Mouse (Mus musculus) hindbrain, postnatal 0 days (tissue): ENCODE results near the gene Pnpla3. TPM values are rescaled to one million over a fixed set of nuclear protein-coding genes. Genes with fewer than 3 reads are reported as not detected.

Experiments used
- ATAC-seq: fragments of 200-750 bp; cut with Nextera tagmentation; 2 replicates; pipeline ENCODE4 v1.8.0; 2017; ENCODE audit warnings: mild to moderate bottlenecking, moderate TSS enrichment, moderate library complexity
- DNase-seq: peaks from one replicate; pipeline ENCODE4 v3.0.0-alpha.2; 2015; ENCODE audit warnings: low spot score
- H3K27ac ChIP-seq: fragments of 300-500 bp; sonication (generic); 2 replicates; pipeline ENCODE4 v1.5.1; 2014; ENCODE audit warnings: mild to moderate bottlenecking
- H3K27me3 ChIP-seq: fragments of 300-500 bp; sonication (generic); 2 replicates; pipeline ENCODE4 v1.6.1; 2014; ENCODE audit warnings: low read length, mixed read lengths; ENCODE audit not compliant: insufficient read depth
- H3K36me3 ChIP-seq: fragments of 300-500 bp; sonication (generic); 2 replicates; pipeline ENCODE4 v1.6.1; 2014; ENCODE audit warnings: low read length, mixed read lengths; ENCODE audit not compliant: insufficient read depth
- H3K4me1 ChIP-seq: fragments of 300-500 bp; sonication (generic); 2 replicates; pipeline ENCODE4 v1.6.1; 2014; ENCODE audit warnings: antibody characterized with exemption, low read length, mixed read lengths; ENCODE audit not compliant: insufficient read depth
- H3K4me2 ChIP-seq: fragments of 300-500 bp; sonication (generic); 2 replicates; pipeline ENCODE4 v1.6.1; 2014; ENCODE audit warnings: low read depth, mild to moderate bottlenecking, low read length, moderate library complexity, mixed read lengths
- H3K4me3 ChIP-seq: fragments of 300-500 bp; sonication (generic); 2 replicates; pipeline ENCODE4 v1.5.1; 2014; ENCODE audit warnings: low read length
- H3K9ac ChIP-seq: fragments of 300-500 bp; sonication (generic); replicated peaks from 2 replicates; pipeline ENCODE4 v1.6.1; 2014; ENCODE audit warnings: mild to moderate bottlenecking, low read length, moderate library complexity, mixed read lengths
- H3K9me3 ChIP-seq: fragments of 300-500 bp; sonication (generic); 2 replicates; pipeline ENCODE4 v1.6.1; 2016; ENCODE audit warnings: low read length, mixed read lengths
- CTCF ChIP-seq: IDR thresholded peaks from 2 replicates; pipeline ENCODE4 v1.5.1; 2016; ENCODE audit warnings: antibody characterized with exemption, control low read depth, low read depth
- WGBS: fragments of 180-500 bp; shearing (Covaris S2); extraction: QIAGEN DNeasy Blood & Tissue Kit; methylation state at CpG from one replicate; pipeline ENCODE4 v1.1.7; 2014; 5-methylcytosine and 5-hydroxymethylcytosine counted together
- polyA plus RNA-seq: library from polyadenylated mRNA; unstranded; fragments of >200 nt; fragmentation: Nextera tagmentation; extraction: Ambion mirVana; gene quantifications from 2 replicates; pipeline ENCODE4 v1.2.1, GENCODE M21; 2015
- total RNA-seq: library from RNA; depleted of rRNA; stranded (reverse); fragments of >200 nt; gene quantifications from 2 replicates; pipeline ENCODE4 v1.2.3, GENCODE M21; 2014

Gene Pnpla3
- total and polyA plus RNA-seq, 2 experiments from 2014 or later: 6.2 to 15.4 TPM

GRCm38 (mm10) chr15:84131096-84131786, 36.4 kb upstream of the Pnpla3 start:
- Histone ChIP-seq H3K9ac (no peak overlapping the region), H3K27ac (peak overlapping the region; percentile 65; the same call in 1 of the 2 replicates), H3K36me3 (no peaks in the 10 kb centered on the region), H3K4me3 (no peak overlapping the region), H3K27me3 (no peaks in the 10 kb centered on the region), H3K4me2 (no peak overlapping the region), H3K9me3 (no peaks in the 10 kb centered on the region), H3K4me1 (no peaks in the 10 kb centered on the region)
- peak; percentile 40; the same call in 1 of the 2 replicates for ATAC-seq
- WGBS: 60% methylated on average over 16 of the region's 16 CpGs
- no peak for TF ChIP-seq CTCF
- peak; percentile 64 for DNase-seq

- TF ChIP-seq CTCF: no peak
- Histone ChIP-seq H3K9ac (no peak overlapping the region), H3K27ac (no peak overlapping the region; the same call in 1 of the 2 replicates), H3K27me3 (no peaks in the 10 kb centered on the region), H3K4me3 (no peak overlapping the region), H3K4me2 (no peak overlapping the region), H3K9me3 (no peaks in the 10 kb centered on the region), H3K36me3 (no peaks in the 10 kb centered on the region), H3K4me1 (no peaks in the 10 kb centered on the region)
- 93% methylated on average over 7 of the region's 7 CpGs for WGBS
- DNase-seq (no peak), ATAC-seq (no peak)
These were observed 35.7 kb upstream of the Pnpla3 start for GRCm38 (mm10) chr15:84131971-84132370.

GRCm38 (mm10) chr15:84133440-84133839, 34.2 kb upstream of the Pnpla3 start:
- DNase-seq (no peak), ATAC-seq (no peak)
- Histone ChIP-seq H3K4me3 (no peak overlapping the region), H3K36me3 (no peaks in the 10 kb centered on the region), H3K4me2 (no peak overlapping the region), H3K4me1 (no peaks in the 10 kb centered on the region), H3K9ac (no peak overlapping the region), H3K27ac (no peak overlapping the region), H3K27me3 (no peaks in the 10 kb centered on the region), H3K9me3 (no peaks in the 10 kb centered on the region)
- TF ChIP-seq CTCF: no peak
- 77% methylated on average over 4 of the region's 4 CpGs for WGBS

GRCm38 (mm10) chr15:84135472-84135871, 32.2 kb upstream of the Pnpla3 start:
- Histone ChIP-seq H3K9me3 (no peaks in the 10 kb centered on the region), H3K27ac (no peak overlapping the region), H3K4me1 (no peaks in the 10 kb centered on the region), H3K36me3 (no peaks in the 10 kb centered on the region), H3K4me3 (no peak overlapping the region), H3K27me3 (no peaks in the 10 kb centered on the region), H3K9ac (no peak overlapping the region), H3K4me2 (no peak overlapping the region)
- DNase-seq (peak; percentile 41), ATAC-seq (no peak)
- TF ChIP-seq CTCF: peak; percentile 62
- WGBS: 84% methylated on average over 5 of the region's 5 CpGs

DNA sequence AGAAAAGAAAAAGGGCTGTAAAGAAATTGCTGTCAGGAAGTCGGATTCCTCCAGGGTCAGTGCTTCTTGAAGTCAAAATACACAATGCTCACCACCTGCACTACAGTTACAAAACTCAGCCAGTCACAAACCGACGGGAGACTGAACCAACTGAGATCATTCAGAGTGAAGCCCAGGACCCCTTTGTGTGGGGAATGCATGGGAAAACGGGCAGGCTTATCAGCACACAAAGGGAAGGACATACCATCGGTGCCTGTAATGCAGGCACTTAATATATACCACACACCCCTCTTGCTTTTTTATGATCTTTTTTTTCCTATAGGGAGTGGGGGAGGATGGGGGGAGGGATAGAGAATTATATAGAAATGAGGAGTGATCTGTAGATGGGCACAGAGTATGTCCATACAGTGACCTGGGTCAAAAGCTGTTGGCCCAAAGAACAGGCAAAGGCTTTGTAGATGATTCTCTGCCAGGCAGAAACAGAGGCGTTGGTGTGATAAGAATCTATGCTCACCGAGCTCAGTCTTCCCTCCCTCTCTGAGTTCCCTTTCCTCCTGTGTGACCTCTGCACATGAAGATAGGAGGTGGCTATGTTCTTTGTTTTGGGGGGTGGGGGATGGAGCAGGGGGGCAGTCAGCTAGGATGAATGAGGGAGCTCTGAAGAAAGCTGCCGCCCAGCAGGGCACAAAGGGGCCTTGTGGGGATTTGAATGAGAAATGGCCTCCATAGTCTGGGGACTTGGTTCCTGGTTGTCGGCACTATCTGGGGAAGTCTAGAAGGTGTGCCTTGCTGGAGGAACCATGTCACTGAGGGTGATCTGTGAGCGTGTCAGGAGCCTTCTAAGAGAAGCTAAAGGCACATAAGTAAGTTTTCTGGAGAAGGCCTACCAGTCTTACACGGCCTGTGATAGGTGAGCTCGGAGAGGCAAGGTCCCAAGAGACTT, 30.9 kb upstream of the Pnpla3 start:
- Histone ChIP-seq H3K27me3 (no peaks in the 10 kb centered on the region), H3K4me3 (no peak overlapping the region), H3K4me1 (no peaks in the 10 kb centered on the region), H3K9ac (no peak overlapping the region), H3K9me3 (no peaks in the 10 kb centered on the region), H3K27ac (no peak overlapping the region), H3K36me3 (no peaks in the 10 kb centered on the region), H3K4me2 (no peak overlapping the region)
- WGBS: 20% methylated on average over 12 of the region's 12 CpGs
- DNase-seq: no peak
- ATAC-seq: no peak
- no peak for TF ChIP-seq CTCF

DNA sequence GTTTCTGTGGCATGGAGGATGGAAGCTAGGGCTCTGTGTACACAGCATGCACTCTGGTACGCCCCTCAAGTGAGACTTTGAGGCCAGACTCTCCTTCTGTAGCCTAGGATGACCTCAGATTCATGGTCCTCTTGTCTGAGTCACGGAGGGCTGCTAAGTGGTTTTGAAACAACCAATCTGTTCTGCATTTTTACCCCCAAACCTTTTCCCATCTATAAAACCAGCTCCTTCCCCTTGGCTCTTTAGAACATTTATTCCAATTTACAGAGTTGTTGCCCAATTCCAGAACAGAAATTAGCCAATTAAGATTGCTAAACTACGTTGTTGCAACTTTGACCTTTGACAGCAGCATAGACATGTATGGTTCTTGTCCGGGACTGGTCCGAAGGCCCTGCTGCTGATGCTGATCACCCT, 28.0 kb upstream of the Pnpla3 start:
- Histone ChIP-seq H3K27me3 (no peaks in the 10 kb centered on the region), H3K27ac (no peak overlapping the region), H3K9ac (no peak overlapping the region), H3K9me3 (no peaks in the 10 kb centered on the region), H3K4me2 (no peak overlapping the region), H3K4me1 (no peaks in the 10 kb centered on the region), H3K36me3 (no peaks in the 10 kb centered on the region), H3K4me3 (no peak overlapping the region)
- TF ChIP-seq CTCF: no peak
- no peak for ATAC-seq
- no peak for DNase-seq
- WGBS: 88% methylated on average over 5 of the region's 5 CpGs

GRCm38 (mm10) chr15:84140109-84140508, 27.5 kb upstream of the Pnpla3 start:
- H3K36me3 ChIP-seq: no peaks in the 10 kb centered on the region
- no peak overlapping the region for H3K27ac ChIP-seq
- 60% methylated on average over 3 of the region's 3 CpGs for WGBS
- no peaks in the 10 kb centered on the region for H3K4me1 ChIP-seq
- H3K4me3 ChIP-seq: no peak overlapping the region
- DNase-seq: no peak
- H3K27me3 ChIP-seq: no peaks in the 10 kb centered on the region
- TF ChIP-seq CTCF: no peak
- no peaks in the 10 kb centered on the region for H3K9me3 ChIP-seq
- no peak overlapping the region for H3K9ac ChIP-seq
- ATAC-seq: no peak
- H3K4me2 ChIP-seq: no peak overlapping the region
